27 mouse cellular contexts compared by ENCODE assay signal in the genomic region with DNA sequence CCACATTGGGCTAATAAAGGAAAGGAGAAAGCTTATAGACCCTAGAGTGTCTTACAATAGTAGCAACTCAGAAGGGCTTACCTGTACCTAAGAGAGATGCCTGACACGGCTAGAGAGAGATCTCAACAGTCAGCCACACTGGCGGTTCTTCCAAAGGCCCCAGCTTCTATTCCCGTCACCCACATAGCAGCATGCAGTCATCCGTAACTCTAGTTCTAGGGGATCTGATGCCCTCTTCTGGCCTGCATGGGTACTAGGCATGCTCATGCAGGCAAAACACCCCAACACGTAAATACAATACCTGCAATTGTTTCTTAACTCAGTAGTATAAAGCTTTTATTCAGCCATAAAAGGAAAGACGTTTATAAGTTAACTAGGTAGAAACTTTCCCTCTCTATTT. TPM values are rescaled to one million over a fixed set of nuclear protein-coding genes. Genes with fewer than 3 reads are reported as not detected.
DNase-seq lines count a peak whose midpoint lies in the region; ATAC-seq and TF ChIP-seq lines count a peak whose summit lies in the region.
"Had no signal": no experiment of that assay in that cellular context is flagged by ENCODE, and none has a peak within 500 bp of the region (broad histone marks: within the 10 kb centered on the region; RNA-seq: fewer than 3 reads in every experiment).

No protein-coding gene starts in this region.

- peak; percentile 36; the same call in 1 of the 2 replicates for TF ChIP-seq CTCF in intestine, postnatal 0 days (IDR thresholded peaks at IDR 0.05; ENCODE audit: low read depth)
- TF ChIP-seq CTCF in lung, embryonic 14.5 days (IDR thresholded peaks at IDR 0.05; ENCODE audit: low read depth) = peak; percentile 39
- TF ChIP-seq CTCF in ES-Bruce4 (IDR thresholded peaks at IDR 0.05; ENCODE audit: low read depth, low read length) = peak; percentile 53

- no peak for TF ChIP-seq EP300 in ES-Bruce4 (IDR thresholded peaks at IDR 0.05; ENCODE audit: insufficient read depth, low read depth, low read length)

- no peak overlapping the region for H3K4me3 ChIP-seq in intestine, postnatal 0 days (ENCODE audit: low read depth, low read length)
- H3K4me3 ChIP-seq in intestine, embryonic 15.5 days (replicated peaks) = no peak overlapping the region
- H3K4me3 ChIP-seq in lung, embryonic 14.5 days (ENCODE audit: low read depth, low read length) = no peak overlapping the region
- H3K4me3 ChIP-seq in ES-Bruce4 (ENCODE audit: low read depth, low read length) = no peak overlapping the region
- H3K4me3 ChIP-seq: forebrain, embryonic 13.5 days; heart, embryonic 10.5 days; hindbrain, embryonic 15.5 days; limb, embryonic 15.5 days; liver, embryonic 15.5 days; stomach, embryonic 15.5 days had no signal

- DNase-seq in lung, embryonic 14.5 days = no peak
- no peak for DNase-seq in lung, postnatal 25 days (ENCODE audit: low spot score)
- DNase-seq in ZHBTc4 (ENCODE audit: low read depth, low spot score) = peak; percentile 50
- no peak for DNase-seq in urinary bladder, postnatal 36 days (ENCODE audit: low spot score in 2 of 2)
- DNase-seq: adrenal gland, adult 8-10 months; B cell, adult 2 months; cerebellum, postnatal 36 days; kidney, adult 18-20 months; kidney, postnatal 10 days; left cerebral cortex, postnatal 4 days; lung, postnatal 10 days; right cerebral cortex, adult 18-20 months; right cerebral cortex, postnatal 4 days; thymus, adult 18-20 months; thymus, postnatal 36 days had no signal

- no peak overlapping the region for H3K27ac ChIP-seq in intestine, postnatal 0 days (ENCODE audit: low read depth, low read length)
- no peak overlapping the region for H3K27ac ChIP-seq in intestine, embryonic 15.5 days
- no peak overlapping the region for H3K27ac ChIP-seq in lung, embryonic 14.5 days (ENCODE audit: low read depth)
- H3K27ac ChIP-seq in ES-Bruce4 (ENCODE audit: insufficient read depth, low read length) = no peak overlapping the region
- H3K27ac ChIP-seq: forebrain, embryonic 13.5 days; hindbrain, embryonic 15.5 days; limb, embryonic 15.5 days; liver, embryonic 15.5 days; stomach, embryonic 15.5 days had no signal

- H3K36me3 ChIP-seq in intestine, postnatal 0 days (ENCODE audit: control insufficient read depth, insufficient read depth) = peaks cover 18% of the 10 kb centered on the region
- peaks cover 24% of the 10 kb centered on the region for H3K36me3 ChIP-seq in intestine, embryonic 15.5 days
- peaks cover 37% of the 10 kb centered on the region for H3K36me3 ChIP-seq in lung, embryonic 14.5 days (ENCODE audit: insufficient read depth)
- peaks cover 15% of the 10 kb centered on the region for H3K36me3 ChIP-seq in ES-Bruce4 (ENCODE audit: control insufficient read depth, insufficient read depth, low read length, poor library complexity, severe bottlenecking)

- H3K9me3 ChIP-seq in intestine, postnatal 0 days (ENCODE audit: control insufficient read depth) = no peaks in the 10 kb centered on the region
- H3K9me3 ChIP-seq in intestine, embryonic 15.5 days = no peaks in the 10 kb centered on the region
- no peaks in the 10 kb centered on the region for H3K9me3 ChIP-seq in lung, embryonic 14.5 days (ENCODE audit: low read depth, low read length)
- H3K9me3 ChIP-seq in ES-Bruce4 (replicated peaks; ENCODE audit: control insufficient read depth, insufficient read depth, low read length, poor library complexity, severe bottlenecking) = no peaks in the 10 kb centered on the region
- H3K9me3 ChIP-seq: forebrain, embryonic 13.5 days; heart, embryonic 10.5 days; hindbrain, embryonic 15.5 days; limb, embryonic 15.5 days; liver, embryonic 15.5 days; stomach, embryonic 15.5 days had no signal

- no peak overlapping the region for H3K9ac ChIP-seq in intestine, postnatal 0 days (ENCODE audit: low read depth, low read length)
- no peak overlapping the region for H3K9ac ChIP-seq in intestine, embryonic 15.5 days
- H3K9ac ChIP-seq in lung, embryonic 14.5 days = no peak overlapping the region
- H3K9ac ChIP-seq in ES-Bruce4 (ENCODE audit: low read depth, poor library complexity, severe bottlenecking) = no peak overlapping the region
- H3K9ac ChIP-seq: forebrain, embryonic 13.5 days; hindbrain, embryonic 15.5 days; limb, embryonic 15.5 days; liver, embryonic 15.5 days; stomach, embryonic 15.5 days had no signal

- no peak for ATAC-seq in intestine, postnatal 0 days
- ATAC-seq in intestine, embryonic 15.5 days = no peak
- no peak for ATAC-seq in lung, embryonic 14.5 days (ENCODE audit: insufficient read depth)
- ATAC-seq: activated CD4-positive, CD25-positive, alpha-beta regulatory T cell, adult 4 months; forebrain, embryonic 13.5 days; midbrain, embryonic 16.5 days; Patski had no signal

- no peak for TF ChIP-seq POLR2A in ES-Bruce4 (IDR thresholded peaks at IDR 0.05; ENCODE audit: insufficient read depth, low read length)

- H3K27me3 ChIP-seq in intestine, postnatal 0 days (replicated peaks; ENCODE audit: control insufficient read depth, insufficient read depth, low read length) = no peaks in the 10 kb centered on the region
- H3K27me3 ChIP-seq in intestine, embryonic 15.5 days (replicated peaks) = no peaks in the 10 kb centered on the region
- H3K27me3 ChIP-seq in lung, embryonic 14.5 days (ENCODE audit: insufficient read depth, low read length) = no peaks in the 10 kb centered on the region
- no peaks in the 10 kb centered on the region for H3K27me3 ChIP-seq in ES-Bruce4 (ENCODE audit: control insufficient read depth, insufficient read depth, low read length, poor library complexity, severe bottlenecking)
- H3K27me3 ChIP-seq: forebrain, embryonic 13.5 days; hindbrain, embryonic 15.5 days; limb, embryonic 15.5 days; liver, embryonic 15.5 days; Patski; stomach, embryonic 15.5 days had no signal

- 95% methylated on average over 6 of the region's 6 CpGs for WGBS in intestine, postnatal 0 days
- WGBS in intestine, embryonic 15.5 days = 89% methylated on average over 6 of the region's 6 CpGs
- WGBS in lung, embryonic 14.5 days = 94% methylated on average over 6 of the region's 6 CpGs

- H3K4me1 ChIP-seq in intestine, postnatal 0 days (replicated peaks; ENCODE audit: control insufficient read depth, insufficient read depth, low read length) = no peaks in the 10 kb centered on the region
- no peaks in the 10 kb centered on the region for H3K4me1 ChIP-seq in intestine, embryonic 15.5 days (replicated peaks)
- no peaks in the 10 kb centered on the region for H3K4me1 ChIP-seq in lung, embryonic 14.5 days (ENCODE audit: insufficient read depth)
- H3K4me1 ChIP-seq in ES-Bruce4 (ENCODE audit: control insufficient read depth, insufficient read depth, low read length) = no peaks in the 10 kb centered on the region
- H3K4me1 ChIP-seq: forebrain, embryonic 13.5 days; limb, embryonic 15.5 days; liver, embryonic 15.5 days; stomach, embryonic 15.5 days had no signal

- H3K4me2 ChIP-seq in intestine, postnatal 0 days (replicated peaks; ENCODE audit: low read depth) = no peak overlapping the region
- H3K4me2 ChIP-seq in intestine, embryonic 15.5 days (replicated peaks) = no peak overlapping the region
- H3K4me2 ChIP-seq in lung, embryonic 14.5 days = no peak overlapping the region
- H3K4me2 ChIP-seq: forebrain, embryonic 13.5 days; hindbrain, embryonic 15.5 days; limb, embryonic 15.5 days; liver, embryonic 15.5 days; stomach, embryonic 15.5 days had no signal

RNA-seq across cellular contexts. Expression of a gene that starts 59.3 kb away (rescaled TPM):
- polyA plus RNA-seq in intestine, postnatal 0 days (2015; fragmentation: Nextera tagmentation; extraction: Ambion mirVana) = 6.1 and 6.9 TPM in 2 replicates
- 9.6 TPM in 2 replicates for polyA plus RNA-seq in intestine, embryonic 15.5 days (2015; fragmentation: Nextera tagmentation; extraction: Ambion mirVana)
- polyA plus RNA-seq in lung, embryonic 14.5 days (2014; fragmentation: Nextera tagmentation; extraction: Ambion mirVana) = 10.9 and 11.6 TPM in 2 replicates
- polyA plus RNA-seq in ES-Bruce4 (2011; ENCODE audit: insufficient read depth, insufficient read length, low read depth, missing spikeins) = 28.6 and 28.7 TPM in 2 replicates
